Mouse (Mus musculus): ENCODE results near the gene Tshz2. TPM values are rescaled to one million over a fixed set of nuclear protein-coding genes. Genes with fewer than 3 reads are reported as not detected.

Gene Tshz2
- polyA plus RNA-seq, 1 experiment from 2014 or later: 22.7 TPM

- no peak overlapping the region for H3K4me3 ChIP-seq
- no peaks in the 10 kb centered on the region for H3K9me3 ChIP-seq
- no peak overlapping the region for H3K27ac ChIP-seq
- no peaks in the 10 kb centered on the region for H3K36me3 ChIP-seq (replicated peaks)
- H3K4me2 ChIP-seq: no peak overlapping the region
- WGBS: 89% methylated on average over 3 of the region's 3 CpGs
- no peak overlapping the region for H3K9ac ChIP-seq
- no peaks in the 10 kb centered on the region for H3K27me3 ChIP-seq (replicated peaks)
- no peaks in the 10 kb centered on the region for H3K4me1 ChIP-seq
- ATAC-seq (replicated peaks): no peak
Measured at GRCm38 (mm10) chr2:169919111-169919695, 286.4 kb downstream of the Tshz2 start.

GRCm38 (mm10) chr2:169924177-169924810 lies 291.5 kb downstream of the Tshz2 start:
- Histone ChIP-seq H3K27me3 (replicated peaks) (no peaks in the 10 kb centered on the region), H3K4me1 (peaks cover 12% of the 10 kb centered on the region), H3K27ac (no peak overlapping the region), H3K9me3 (no peaks in the 10 kb centered on the region), H3K36me3 (replicated peaks) (no peaks in the 10 kb centered on the region), H3K4me3 (no peak overlapping the region), H3K4me2 (no peak overlapping the region), H3K9ac (no peak overlapping the region)
- no peak for ATAC-seq (replicated peaks)
- WGBS: 89% methylated on average over 8 of the region's 8 CpGs

- no peak overlapping the region for H3K4me3 ChIP-seq
- WGBS: 80% methylated on average over 5 of the region's 5 CpGs
- no peak for ATAC-seq (replicated peaks)
Measured at GRCm38 (mm10) chr2:169925466-169925865, 292.7 kb downstream of the Tshz2 start.

DNA sequence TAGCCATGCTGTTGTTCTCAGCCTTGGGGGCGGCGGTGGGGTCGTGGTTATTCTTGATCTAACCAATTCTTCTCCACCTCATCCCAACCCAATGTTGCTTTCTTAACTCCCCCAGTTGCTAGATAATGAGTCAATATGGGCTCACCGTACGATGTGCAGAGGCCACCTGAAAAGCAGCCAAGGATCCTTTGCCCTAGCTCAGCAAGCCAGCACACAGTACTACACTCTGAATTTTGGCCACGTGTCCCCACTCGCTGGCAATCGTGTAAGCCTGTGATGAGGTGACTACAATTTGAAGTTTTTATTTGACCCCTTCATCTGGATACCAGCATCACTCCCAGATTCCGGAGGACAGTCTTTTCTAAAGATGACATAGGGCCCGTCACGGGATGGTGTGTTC lies 293.2 kb downstream of the Tshz2 start:
- Histone ChIP-seq H3K27ac (no peak overlapping the region), H3K36me3 (replicated peaks) (no peaks in the 10 kb centered on the region), H3K4me3 (no peak overlapping the region), H3K9me3 (no peaks in the 10 kb centered on the region), H3K9ac (no peak overlapping the region), H3K4me1 (peaks cover 17% of the 10 kb centered on the region), H3K27me3 (replicated peaks) (no peaks in the 10 kb centered on the region), H3K4me2 (no peak overlapping the region)
- 86% methylated on average over 11 of the region's 11 CpGs for WGBS
- no peak for ATAC-seq (replicated peaks)

More at GRCm38 (mm10) chr2:169925466-169925865, 292.7 kb downstream of the Tshz2 start:
- H3K27ac ChIP-seq: no peak overlapping the region
- no peak overlapping the region for H3K4me2 ChIP-seq
- no peak overlapping the region for H3K9ac ChIP-seq
- H3K9me3 ChIP-seq: no peaks in the 10 kb centered on the region
- no peaks in the 10 kb centered on the region for H3K27me3 ChIP-seq (replicated peaks)
- H3K36me3 ChIP-seq (replicated peaks): no peaks in the 10 kb centered on the region
- H3K4me1 ChIP-seq: peaks cover 17% of the 10 kb centered on the region

DNA sequence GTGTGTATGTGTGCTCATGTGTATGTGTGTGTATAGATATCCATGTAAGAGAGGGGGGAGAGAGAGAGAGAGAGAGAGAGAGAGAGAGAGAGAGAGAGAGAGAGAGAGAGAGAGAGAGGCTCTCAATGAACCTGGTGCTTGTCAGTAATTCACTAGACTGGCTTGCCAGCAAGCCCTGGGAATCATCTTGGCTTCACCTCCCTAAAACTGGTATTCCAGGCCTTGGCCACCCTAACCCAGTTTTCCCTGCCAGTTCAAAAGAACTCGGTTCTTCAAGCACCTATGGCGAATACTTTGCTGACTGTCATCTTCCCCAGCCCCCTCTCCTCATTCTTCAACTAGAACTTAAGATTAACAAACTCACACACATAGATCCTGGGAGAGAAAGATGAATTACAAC lies 294.6 kb downstream of the Tshz2 start:
- Histone ChIP-seq H3K27me3 (replicated peaks) (no peaks in the 10 kb centered on the region), H3K4me1 (peaks cover 17% of the 10 kb centered on the region), H3K4me2 (no peak overlapping the region), H3K4me3 (no peak overlapping the region), H3K9ac (no peak overlapping the region), H3K9me3 (no peaks in the 10 kb centered on the region), H3K27ac (no peak overlapping the region), H3K36me3 (replicated peaks) (no peaks in the 10 kb centered on the region)
- no peak for ATAC-seq (replicated peaks)
- 82% methylated on average over 2 of the region's 2 CpGs for WGBS

DNA sequence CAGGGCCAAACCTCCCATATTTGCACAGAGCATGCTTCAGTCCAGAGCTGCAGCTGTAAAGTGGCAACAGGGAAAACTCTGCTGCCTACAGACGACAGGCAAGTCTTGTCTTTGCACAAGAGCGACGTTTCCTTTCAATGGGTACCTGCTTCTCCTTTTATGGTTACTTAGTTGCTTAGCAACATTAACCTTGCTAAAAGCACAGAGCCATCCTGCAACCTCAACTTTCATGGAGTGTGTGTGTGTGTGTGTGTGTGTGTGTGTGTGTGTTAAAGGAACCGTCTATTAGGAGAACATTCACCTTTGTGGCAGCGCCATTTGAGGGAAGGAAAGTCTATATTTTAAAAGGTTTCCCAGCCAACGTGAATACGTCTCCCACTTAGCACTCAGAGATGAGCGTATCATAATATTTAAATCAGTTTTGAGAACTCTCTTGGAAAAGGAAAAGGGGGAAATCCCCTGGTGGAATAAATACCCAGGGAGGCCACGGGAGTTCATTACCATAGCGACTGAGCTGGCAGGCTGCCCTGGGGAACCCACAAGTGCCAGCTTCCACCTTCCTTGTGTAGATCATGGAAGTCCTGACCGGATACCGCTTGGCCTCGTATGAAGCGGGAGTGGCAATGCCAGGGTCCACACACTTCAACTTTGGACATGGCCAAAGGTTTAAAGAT lies 295.8 kb downstream of the Tshz2 start:
- no peaks in the 10 kb centered on the region for H3K9me3 ChIP-seq
- H3K36me3 ChIP-seq (replicated peaks): no peaks in the 10 kb centered on the region
- H3K4me3 ChIP-seq: no peak overlapping the region
- H3K9ac ChIP-seq: no peak overlapping the region
- H3K27ac ChIP-seq: peak overlapping the region; percentile 21
- H3K27me3 ChIP-seq (replicated peaks): no peaks in the 10 kb centered on the region
- WGBS: 41% methylated on average over 14 of the region's 14 CpGs
- peak; percentile 59 for ATAC-seq (replicated peaks)
- peaks cover 17% of the 10 kb centered on the region for H3K4me1 ChIP-seq
- H3K4me2 ChIP-seq: no peak overlapping the region

DNA sequence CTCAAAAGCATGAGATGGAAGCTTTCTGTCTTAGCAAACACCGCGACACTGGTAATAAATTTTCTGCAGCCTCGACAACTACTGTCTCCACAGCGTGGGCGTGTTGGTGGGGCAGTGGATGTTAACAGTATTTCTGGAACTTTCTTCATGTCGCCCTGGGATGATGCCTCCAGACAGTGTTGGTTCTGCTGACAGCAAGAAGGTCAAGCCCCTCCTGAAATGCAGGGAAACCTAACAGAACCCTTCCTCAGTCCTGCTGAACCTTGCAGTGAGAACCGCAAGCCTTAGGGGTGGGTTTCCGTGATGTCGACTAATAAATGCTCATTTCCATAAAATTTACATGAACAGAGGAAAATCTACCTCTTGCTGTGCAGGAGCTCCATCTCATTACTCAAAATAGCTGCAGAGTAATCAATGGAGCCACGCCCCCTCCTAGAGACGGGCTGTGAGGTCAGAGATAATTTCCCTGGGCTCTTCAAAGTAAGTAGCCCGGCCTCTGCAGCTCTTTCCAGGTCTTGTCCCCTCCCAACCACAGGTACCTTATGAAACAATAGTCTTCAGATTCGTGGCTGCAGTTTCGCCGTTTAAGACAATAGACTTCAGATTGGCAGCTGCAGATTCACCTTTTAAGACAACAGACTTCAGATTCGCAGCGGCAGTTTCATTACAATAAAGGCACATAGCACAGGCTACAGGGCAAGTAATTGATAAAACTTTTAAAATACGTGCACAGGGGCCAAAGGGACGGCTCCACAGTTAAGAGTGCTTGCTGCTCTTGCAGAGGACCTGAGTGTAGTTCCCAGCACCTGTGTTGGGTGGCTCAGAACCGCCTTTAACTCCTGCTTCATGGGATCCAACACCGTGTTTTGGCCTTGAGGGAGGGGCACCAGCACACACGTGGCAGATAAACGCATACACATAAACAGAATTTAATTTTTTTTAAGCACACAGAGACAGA lies 297.0 kb downstream of the Tshz2 start:
- Histone ChIP-seq H3K4me1 (peaks cover 17% of the 10 kb centered on the region), H3K4me3 (peak overlapping the region; percentile 36), H3K27ac (peak overlapping the region; percentile 62), H3K9me3 (no peaks in the 10 kb centered on the region), H3K27me3 (replicated peaks) (no peaks in the 10 kb centered on the region), H3K4me2 (peak overlapping the region; percentile 48), H3K9ac (no peak overlapping the region), H3K36me3 (replicated peaks) (no peaks in the 10 kb centered on the region)
- 50% methylated on average over 23 of the region's 23 CpGs for WGBS
- peak; percentile 61 for ATAC-seq (replicated peaks)

DNA sequence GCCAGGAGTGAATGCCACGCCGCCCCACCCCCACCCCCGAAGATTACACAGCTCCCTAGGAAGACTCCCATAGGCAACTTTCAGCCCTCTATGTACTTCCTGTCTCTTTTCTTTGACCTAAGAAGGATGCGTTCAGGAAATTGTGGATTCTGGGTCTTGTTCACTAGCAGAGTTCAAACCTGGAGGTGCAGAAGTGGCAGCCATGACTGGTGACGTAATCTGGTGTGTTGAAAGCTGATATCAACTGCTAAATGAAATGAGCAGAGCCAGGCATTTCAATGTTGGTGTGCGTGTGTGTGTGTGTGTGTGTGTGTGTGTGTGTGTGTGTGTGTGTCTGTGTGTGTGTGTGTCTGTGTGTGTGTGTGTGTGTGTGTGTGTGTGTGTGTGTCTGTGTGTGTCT lies 302.8 kb downstream of the Tshz2 start:
- H3K27me3 ChIP-seq (replicated peaks): no peaks in the 10 kb centered on the region
- H3K4me1 ChIP-seq: peaks cover 4% of the 10 kb centered on the region; the same call in 1 of the 2 replicates
- H3K9me3 ChIP-seq: no peaks in the 10 kb centered on the region
- H3K4me2 ChIP-seq: no peak overlapping the region
- 85% methylated on average over 6 of the region's 6 CpGs for WGBS
- no peaks in the 10 kb centered on the region for H3K36me3 ChIP-seq (replicated peaks)
- H3K9ac ChIP-seq: no peak overlapping the region
- ATAC-seq (replicated peaks): no peak
- no peak overlapping the region for H3K4me3 ChIP-seq
- H3K27ac ChIP-seq: no peak overlapping the region

- Histone ChIP-seq H3K4me3 (no peak overlapping the region), H3K4me2 (no peak overlapping the region), H3K27me3 (replicated peaks) (no peaks in the 10 kb centered on the region), H3K9ac (no peak overlapping the region), H3K9me3 (no peaks in the 10 kb centered on the region), H3K36me3 (replicated peaks) (no peaks in the 10 kb centered on the region), H3K4me1 (peaks cover 4% of the 10 kb centered on the region; the same call in 1 of the 2 replicates), H3K27ac (no peak overlapping the region)
- no peak for ATAC-seq (replicated peaks)
- WGBS: 72% methylated on average over 16 of the region's 16 CpGs
Measured at GRCm38 (mm10) chr2:169940297-169941142, 307.7 kb downstream of the Tshz2 start.

GRCm38 (mm10) chr2:169943727-169944126 lies 310.9 kb downstream of the Tshz2 start:
- no peaks in the 10 kb centered on the region for H3K9me3 ChIP-seq
- H3K27me3 ChIP-seq (replicated peaks): no peaks in the 10 kb centered on the region
- H3K36me3 ChIP-seq (replicated peaks): no peaks in the 10 kb centered on the region
- no peak overlapping the region for H3K4me2 ChIP-seq
- WGBS: 80% methylated on average over 6 of the region's 6 CpGs
- peaks cover 6% of the 10 kb centered on the region for H3K4me1 ChIP-seq
- no peak overlapping the region for H3K4me3 ChIP-seq
- no peak for ATAC-seq (replicated peaks)
- no peak overlapping the region for H3K9ac ChIP-seq
- H3K27ac ChIP-seq: no peak overlapping the region

DNA sequence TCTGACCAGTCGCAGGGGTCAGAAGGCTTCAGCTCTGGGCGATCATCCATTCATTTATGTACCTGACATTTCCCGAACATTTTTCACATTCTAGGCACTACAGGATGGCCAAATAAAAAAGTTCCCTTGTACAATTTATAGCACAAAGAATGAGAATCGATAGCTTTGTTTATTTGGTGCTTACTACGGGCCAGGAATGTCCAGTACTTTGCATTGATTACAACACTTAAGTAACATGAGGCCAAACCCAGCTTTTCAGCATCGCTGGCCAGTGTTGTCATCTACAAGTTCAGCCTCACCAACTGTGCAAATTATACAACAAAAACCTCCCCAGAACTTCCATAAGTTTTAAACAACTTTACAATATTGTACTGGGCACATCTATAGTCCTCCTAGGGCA lies 315.3 kb downstream of the Tshz2 start:
- H3K27me3 ChIP-seq (replicated peaks): no peaks in the 10 kb centered on the region
- 86% methylated on average over 6 of the region's 6 CpGs for WGBS
- H3K36me3 ChIP-seq (replicated peaks): no peaks in the 10 kb centered on the region
- H3K9ac ChIP-seq: no peak overlapping the region
- no peak for ATAC-seq (replicated peaks)
- no peak overlapping the region for H3K4me3 ChIP-seq
- no peaks in the 10 kb centered on the region for H3K9me3 ChIP-seq
- peaks cover 3% of the 10 kb centered on the region; the same call in 1 of the 2 replicates for H3K4me1 ChIP-seq
- H3K4me2 ChIP-seq: no peak overlapping the region
- no peak overlapping the region for H3K27ac ChIP-seq
